Mouse (Mus musculus): ENCODE data around the gene Mink1.

The Mink1 gene

DNA sequence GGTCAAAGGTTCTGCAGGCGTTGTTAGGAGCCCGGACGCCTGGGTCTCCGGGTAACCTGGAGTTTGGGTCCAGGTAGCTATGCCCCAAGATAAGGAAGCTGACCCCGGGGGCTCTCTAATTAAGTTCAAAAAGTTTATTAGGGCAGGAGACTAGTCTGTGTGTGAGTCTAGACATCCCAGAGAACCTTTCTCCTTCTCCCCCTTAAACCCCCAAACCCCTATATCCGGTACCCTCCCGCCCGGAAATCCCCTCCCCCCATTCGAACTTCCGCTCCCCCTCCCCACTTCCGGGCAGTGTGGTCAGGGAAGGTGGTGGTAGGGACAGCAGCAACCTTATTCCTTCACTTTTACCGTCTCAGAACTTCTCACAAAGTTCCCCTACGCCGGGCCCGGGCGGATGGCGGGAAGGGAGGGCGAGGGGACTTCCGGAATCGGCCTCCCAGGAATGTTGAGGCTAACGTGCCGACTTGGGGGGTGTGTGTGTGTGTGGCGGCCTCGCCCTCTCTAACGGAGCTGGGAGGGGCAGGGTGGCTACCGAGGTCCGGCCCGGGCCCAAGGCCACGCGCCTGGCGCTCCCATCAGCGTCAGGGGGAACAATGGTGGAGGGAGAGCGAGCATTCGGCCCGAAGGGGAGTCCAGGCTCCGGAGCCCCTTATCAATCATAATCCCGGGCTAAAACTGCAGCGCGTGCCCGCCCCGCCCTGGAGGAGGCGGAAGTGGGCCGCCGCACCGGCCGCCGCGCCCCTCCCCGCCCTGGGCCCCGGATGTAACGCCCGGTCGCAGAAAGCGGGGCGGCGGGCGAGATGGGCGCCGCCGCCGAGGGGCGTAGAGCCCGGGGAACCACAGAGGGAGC lies 90.9 kb downstream of the Mink1 start:
- DNase-seq (ENCODE audit: low read depth, low spot score): peak; percentile 84

DNA sequence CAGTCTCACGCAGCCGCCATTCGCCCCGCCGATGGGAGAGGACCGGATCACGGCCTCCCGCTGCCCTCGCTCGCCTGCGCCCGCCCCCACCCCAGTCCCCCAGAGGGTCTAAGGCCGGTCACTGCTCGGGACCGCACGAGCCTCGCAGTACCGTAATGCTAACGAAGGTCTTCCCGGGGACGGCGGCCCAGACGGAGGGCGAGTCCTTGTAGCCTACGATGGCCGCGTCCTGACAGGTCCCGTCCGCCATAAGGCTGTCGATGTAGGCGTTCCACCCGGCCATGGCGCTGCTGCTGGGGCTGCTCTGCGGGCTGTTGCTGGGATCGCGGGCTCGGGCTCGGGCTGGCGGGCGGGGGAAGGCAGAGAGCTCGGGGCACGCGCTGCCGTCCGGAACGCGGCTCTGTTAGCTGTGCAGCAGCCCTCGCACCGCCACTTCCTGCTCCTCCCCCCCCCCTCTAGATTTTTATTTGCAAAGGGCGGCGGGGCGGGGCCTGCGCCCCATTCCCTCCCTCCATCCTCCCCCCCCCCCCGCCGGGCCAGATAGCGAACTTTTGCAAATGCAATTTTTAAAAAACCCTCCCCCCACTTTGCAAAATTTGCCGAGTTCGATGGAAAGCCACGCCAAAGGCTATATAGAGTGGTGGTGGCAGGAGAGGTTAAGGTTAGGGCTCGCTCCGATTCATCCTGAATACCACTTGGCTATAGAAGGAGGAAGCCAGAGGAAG lies 91.7 kb downstream of the Mink1 start, which contains the start of gene Pfn1:
Gene Pfn1 (minus strand): TSS at position 447 of the 725 bp plus-strand sequence.
- DNase-seq (ENCODE audit: low read depth, low spot score): peak; percentile 89

DNA sequence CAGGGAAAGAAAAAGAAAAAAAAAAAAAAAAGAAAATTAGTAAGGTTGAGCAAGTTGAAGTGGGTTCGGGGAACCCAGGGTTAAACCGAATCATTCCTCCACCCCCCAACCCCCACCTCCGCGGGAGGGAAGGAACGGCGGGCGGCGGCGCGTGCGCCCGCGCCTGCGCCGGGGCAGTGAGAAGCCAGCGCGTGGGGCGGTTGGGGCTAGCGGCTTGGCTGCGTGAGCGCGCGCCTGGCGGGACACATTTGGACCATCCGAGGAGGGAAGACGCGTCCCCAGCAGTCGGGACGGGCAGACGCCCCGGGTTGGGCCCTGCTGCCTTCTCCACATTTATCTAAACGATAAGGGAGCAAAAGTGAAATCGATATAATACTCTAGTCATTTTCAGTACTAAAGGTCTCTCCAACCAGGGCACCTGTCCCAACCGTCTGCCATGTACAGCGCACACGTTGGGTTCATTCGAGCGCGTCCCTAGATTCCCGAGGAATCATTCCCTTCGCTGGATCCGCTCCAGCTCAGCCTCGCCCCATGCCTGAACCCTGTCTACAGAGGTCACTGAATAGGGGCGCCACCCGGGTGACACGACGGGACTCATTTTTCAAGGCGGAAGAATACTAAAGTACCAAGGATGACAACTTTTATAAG lies 92.4 kb downstream of the Mink1 start:
- DNase-seq (ENCODE audit: low read depth, low spot score): peak; percentile 87

DNA sequence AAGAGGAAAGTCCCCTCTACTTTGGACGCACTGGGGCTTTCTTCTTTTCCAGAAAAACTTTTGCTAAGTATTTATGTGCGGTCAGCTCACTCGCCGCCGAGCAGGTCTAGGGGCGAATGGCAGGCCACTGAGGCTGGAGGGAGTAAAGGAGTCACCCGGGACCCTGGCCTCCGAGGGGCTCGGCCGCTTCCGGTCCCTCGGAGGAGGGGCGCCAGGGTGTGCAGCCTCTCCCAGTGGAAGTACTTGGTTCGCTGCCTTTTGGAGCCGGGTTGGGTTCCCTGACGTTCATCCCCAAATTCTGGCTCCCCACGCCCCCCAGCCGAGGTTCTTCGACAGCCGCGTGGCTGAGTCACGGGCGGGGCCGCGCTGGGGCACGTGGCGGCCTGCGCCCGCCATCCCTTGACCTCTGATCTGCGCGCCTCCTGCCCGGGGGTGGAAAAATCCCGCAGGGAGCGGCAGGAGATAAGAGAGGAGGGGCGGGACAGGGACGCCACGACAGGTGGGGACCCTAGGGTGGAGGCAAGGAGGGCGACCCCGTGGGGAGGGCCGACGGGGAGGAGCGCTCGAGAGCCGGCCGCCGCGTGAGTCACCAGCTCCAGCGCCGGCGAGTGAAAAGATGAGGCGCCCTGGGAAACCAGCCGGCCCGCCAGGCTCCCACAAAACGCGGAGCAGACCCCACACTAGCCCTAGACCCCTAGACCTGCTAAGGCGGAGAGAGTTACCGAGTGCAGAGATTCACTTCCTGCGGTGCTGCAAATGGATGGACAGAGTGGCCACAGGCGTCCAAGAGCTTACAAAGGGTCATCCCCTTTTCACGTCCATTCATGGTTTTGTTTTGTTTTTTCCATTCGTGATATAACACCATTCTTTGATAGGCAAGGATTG lies 93.1 kb downstream of the Mink1 start:
- DNase-seq (ENCODE audit: low read depth, low spot score): peak; percentile 80

DNA sequence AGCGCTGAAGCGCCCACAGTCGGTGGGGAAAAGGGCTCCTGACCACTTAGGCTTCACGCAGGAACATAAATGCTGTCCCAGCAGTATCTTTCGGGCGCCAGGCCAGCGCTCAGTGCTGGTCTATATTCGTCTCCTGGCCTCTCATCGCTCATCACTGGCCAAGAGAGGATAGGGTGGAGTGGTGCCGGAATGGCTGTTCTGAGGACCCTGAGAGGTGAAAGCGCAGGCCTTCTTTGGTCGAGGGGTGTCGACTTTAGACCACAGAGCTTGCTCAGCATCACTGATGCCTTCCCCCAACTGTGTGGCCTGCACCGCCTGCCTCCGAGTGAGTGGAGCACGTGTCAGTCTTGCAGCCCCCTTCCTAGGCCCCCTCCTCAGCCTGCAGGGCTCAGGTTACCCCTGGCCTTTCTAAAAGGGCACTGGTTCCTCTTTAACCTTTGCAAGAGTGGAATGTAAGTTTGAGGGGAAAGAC lies 93.8 kb downstream of the Mink1 start:
- DNase-seq (ENCODE audit: low read depth, low spot score): no peak

DNA sequence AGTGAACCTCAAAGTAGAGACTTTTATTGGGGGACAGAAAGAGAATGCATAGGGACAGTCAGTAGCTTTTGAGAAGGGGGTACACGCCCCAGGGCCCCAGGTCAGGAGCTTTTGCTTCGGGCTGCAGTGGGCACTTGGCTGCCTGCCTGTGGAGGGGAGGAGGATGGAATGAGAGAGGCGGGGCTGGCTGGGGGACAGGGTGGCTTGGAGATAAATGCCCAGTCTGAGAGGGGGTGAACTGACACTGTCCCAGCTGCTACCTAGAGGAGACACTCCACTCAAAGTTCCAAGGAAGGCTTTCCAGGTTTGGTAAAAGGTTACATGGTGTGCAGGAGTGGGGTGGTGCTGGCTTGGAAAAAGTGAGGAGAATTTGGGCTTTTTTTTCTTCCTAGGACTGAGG lies 94.3 kb downstream of the Mink1 start, which contains the start of gene Eno3:
Gene Eno3 (plus strand): TSS at position 239 of the 400 bp plus-strand sequence.
- no peak for DNase-seq (ENCODE audit: low read depth, low spot score)

DNA sequence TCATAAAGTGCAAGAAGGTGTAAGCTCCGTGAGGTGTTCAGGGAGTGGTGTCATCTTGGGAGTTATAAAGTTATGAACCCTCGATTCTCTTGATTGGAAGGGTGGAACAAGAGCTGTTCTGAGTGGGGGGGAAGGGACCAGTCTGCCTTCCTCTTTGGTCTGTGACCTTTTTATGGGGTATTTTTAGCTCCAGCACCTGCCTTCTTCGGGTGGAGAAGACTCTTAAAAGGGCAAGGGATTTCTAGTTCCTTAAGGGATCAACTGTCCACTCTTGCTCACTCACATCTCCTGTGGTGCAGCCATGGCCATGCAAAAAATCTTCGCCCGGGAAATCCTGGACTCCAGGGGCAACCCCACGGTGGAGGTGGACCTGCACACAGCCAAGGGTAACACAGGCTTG lies 94.9 kb downstream of the Mink1 start:
- DNase-seq (ENCODE audit: low read depth, low spot score): no peak

DNA sequence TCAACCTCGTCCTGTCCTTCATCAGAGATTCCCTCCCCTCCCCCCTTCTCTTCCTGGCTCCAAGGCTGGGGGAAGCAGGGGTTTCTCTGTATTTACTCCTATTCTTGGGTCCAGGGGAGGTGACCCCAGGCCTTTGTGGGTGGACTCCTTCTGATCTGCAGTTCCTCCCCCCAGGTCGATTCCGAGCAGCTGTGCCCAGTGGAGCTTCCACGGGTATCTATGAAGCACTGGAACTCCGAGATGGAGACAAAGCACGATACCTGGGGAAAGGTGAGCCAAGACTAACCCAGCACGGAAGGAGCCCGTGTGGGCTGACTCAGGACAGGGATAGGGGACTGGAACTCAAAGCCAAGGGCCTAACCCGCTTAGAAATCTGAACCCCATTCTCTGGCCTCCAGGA lies 95.3 kb downstream of the Mink1 start:
- DNase-seq (ENCODE audit: low read depth, low spot score): no peak

DNA sequence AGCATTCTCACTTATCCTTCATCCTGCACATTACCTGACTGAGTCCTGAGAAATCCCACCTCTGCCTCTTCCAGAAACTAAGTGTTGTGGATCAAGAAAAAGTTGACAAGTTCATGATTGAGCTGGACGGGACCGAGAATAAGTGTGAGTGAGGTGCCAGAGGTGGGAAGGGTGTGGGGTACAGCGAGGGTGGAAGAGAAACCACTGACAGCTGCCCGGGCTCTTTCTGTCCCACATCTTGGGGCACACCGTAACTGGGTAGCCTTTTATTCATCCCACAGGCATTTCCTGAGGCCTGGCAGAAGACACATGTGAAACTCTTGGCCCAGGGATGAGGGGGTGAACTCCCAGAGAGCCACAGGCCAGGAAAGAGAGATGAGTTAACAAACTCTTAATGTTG lies 95.8 kb downstream of the Mink1 start:
- DNase-seq (ENCODE audit: low read depth, low spot score): no peak

DNA sequence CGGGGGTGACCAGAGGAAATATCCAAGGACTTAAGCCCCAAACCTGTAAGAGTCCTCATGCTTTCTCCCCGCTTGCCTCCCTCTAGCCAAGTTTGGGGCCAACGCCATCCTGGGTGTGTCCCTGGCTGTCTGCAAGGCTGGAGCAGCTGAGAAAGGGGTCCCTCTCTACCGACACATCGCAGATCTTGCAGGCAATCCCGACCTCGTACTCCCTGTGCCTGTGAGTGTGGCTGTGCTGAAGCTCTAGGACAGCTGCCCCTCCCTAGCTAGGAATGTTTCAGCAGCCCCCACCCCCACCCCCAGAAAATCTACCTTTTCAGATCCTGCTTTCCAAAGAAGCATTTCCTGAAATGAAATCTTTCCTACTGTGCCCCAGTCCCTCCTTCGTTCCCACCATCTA lies 96.3 kb downstream of the Mink1 start:
- DNase-seq (ENCODE audit: low read depth, low spot score): peak; percentile 39

DNA sequence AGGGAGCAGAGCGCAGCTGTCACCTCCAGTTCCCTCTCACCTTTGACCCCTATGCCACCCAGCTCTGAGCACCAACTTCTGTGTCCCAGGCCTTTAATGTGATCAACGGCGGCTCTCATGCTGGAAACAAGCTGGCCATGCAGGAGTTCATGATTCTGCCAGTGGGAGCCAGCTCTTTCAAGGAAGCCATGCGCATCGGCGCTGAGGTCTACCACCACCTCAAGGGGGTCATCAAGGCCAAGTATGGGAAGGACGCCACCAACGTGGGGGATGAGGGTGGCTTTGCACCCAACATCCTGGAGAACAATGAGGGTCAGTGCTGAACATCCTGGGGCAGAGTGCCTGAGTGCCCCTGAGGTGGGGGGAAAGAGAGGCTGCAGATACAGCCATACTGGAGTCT lies 97.9 kb downstream of the Mink1 start:
- no peak for DNase-seq (ENCODE audit: low read depth, low spot score)

DNA sequence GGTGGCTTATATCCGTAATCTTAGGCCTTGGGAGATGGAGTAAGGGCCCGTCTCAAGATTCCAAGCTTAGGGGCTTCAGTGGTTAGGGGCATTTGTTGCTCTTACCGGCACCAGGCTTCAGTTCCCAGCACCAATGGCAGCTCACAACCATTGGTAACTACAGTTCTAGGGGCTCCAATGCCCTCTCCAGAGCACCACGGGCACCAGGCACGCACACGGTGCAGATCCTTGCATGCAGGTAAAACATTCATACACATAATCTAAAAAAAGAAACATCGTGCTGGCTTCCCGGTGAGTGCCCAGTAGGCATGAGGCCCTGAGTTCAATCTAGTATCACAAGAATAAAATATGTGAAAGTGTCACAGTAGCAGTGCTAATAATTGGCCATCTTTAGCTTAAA lies 100.4 kb downstream of the Mink1 start:
- no peak for DNase-seq (ENCODE audit: low read depth, low spot score)

DNA sequence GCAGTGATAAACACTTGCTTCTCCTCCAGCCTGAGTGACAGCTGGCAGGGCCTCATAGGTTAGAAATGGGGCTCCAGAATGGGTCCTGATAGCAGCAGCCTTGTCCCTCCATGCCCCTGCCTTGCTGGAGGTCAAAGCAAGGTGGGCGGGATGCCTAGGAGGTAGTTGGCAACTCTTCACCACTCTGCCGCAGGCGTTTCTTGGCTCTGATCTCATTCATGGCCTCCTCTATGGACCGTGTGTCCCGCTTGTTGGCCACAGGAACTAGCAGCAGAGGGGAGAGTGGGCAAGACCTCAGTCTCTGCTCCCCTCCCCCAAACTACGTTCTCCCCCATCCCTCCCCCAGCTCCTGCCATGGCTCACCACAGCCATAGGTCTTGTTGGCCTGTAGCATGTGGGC lies 101.3 kb downstream of the Mink1 start:
- no peak for DNase-seq (ENCODE audit: low read depth, low spot score)

Measured in ZHBTc4 (cell line).